Mouse (Mus musculus) lung, adult 10 weeks (tissue): ENCODE measurements around the gene Smarca2. TPM values are rescaled to one million over a fixed set of nuclear protein-coding genes. Genes with fewer than 3 reads are reported as not detected.

Source experiments
- polyA plus RNA-seq: library from polyadenylated mRNA; stranded (reverse); fragments of 350-450 nt; fragmentation: Illumina TruSeq; extraction: RNeasy Lipid Tissue Mini Kit (QIAGEN cat#74804); gene quantifications from one replicate; pipeline ENCODE4 v1.2.3, GENCODE M21; 2014; ENCODE audit warnings: low read depth, low replicate concordance; ENCODE audit not compliant: insufficient read depth

The Smarca2 gene
- 94.2 TPM for polyA plus RNA-seq

DNA sequence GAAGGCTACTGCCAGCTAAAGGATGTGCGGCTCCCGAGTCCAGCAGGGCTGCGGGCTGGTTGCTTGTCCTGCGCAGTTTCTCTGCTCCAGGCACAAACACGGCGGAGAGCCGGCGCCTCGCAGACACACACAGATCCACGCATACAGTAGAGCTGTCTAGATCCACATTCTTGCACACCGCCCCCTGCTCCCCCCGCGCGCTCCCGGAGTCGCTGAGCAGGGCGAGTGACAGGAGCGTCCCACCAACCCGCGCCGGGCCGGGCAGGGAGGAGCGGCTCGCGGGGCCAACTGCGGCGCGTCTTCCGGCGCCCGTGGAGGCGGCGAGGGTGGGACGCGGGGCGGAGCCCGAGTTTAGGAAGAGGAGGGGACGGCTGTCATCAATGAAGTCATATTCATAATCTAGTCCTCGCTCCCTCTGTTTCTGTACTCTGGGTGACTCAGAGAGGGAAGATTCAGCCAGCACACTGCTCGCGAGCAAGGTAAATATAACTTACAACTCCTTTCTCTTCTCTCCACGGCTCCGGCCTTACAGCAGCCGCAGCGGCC, at the start of gene Smarca2:
Smarca2 (plus strand) TSS at position 296 of the 546 bp plus-strand sequence.

